Mouse (Mus musculus) olfactory bulb, adult 2 months (tissue): Measurements from ENCODE around the gene 4932438H23Rik.

Source experiments
- CTCF ChIP-seq: fragments of 200-500 bp; IDR thresholded peaks from 2 replicates; pipeline ENCODE4 v1.5.1; 2012; ENCODE audit warnings: low read depth, mild to moderate bottlenecking, low read length, moderate library complexity; ENCODE audit not compliant: insufficient read depth
- POLR2A ChIP-seq: fragments of 200-500 bp; IDR thresholded peaks from 2 replicates; pipeline ENCODE4 v1.6.1; 2012; ENCODE audit warnings: mild to moderate bottlenecking, low read depth, low read length, moderate library complexity; ENCODE audit not compliant: insufficient read depth

- TF ChIP-seq CTCF (no peak), POLR2A (no peak)
These were observed 49.4 kb downstream of the 4932438H23Rik start for GRCm38 (mm10) chr16:91045511-91045910.
